ENCODE assay signal across 11 mouse cellular contexts in genomic region chr4:152266236-152266895, GRCm38 (mm10). TPM values are rescaled to one million over a fixed set of nuclear protein-coding genes. Genes with fewer than 3 reads are reported as not detected.
A peak's percentile ranks its signal among the peaks of the same experiment; 100 is the strongest.
DNase-seq lines count a peak whose midpoint lies in the region; ATAC-seq lines count a peak whose summit lies in the region.
"Had no signal": no experiment of that assay in that cellular context is flagged by ENCODE, and none has a peak within 500 bp of the region (broad histone marks: within the 10 kb centered on the region; RNA-seq: fewer than 3 reads in every experiment).

No protein-coding gene starts in this region.

- no peaks in the 10 kb centered on the region for H3K9me3 ChIP-seq in forebrain, embryonic 14.5 days (replicated peaks; ENCODE audit: control insufficient read depth, low read length)
- H3K9me3 ChIP-seq in forebrain, embryonic 10.5 days: no peaks in the 10 kb centered on the region

- no peak overlapping the region for H3K4me2 ChIP-seq in forebrain, embryonic 14.5 days (ENCODE audit: low read length)

- no peak overlapping the region for H3K9ac ChIP-seq in forebrain, embryonic 14.5 days (ENCODE audit: low read length)

- H3K4me1 ChIP-seq in forebrain, embryonic 14.5 days (ENCODE audit: control insufficient read depth, insufficient read depth, low read length): 0 out of 2 replicates have a peak, but pooled peaks cover 3% of the 10 kb centered on the region
- peaks cover 50% of the 10 kb centered on the region for H3K4me1 ChIP-seq in forebrain, embryonic 10.5 days

- DNase-seq in forebrain, embryonic 14.5 days (ENCODE audit: low spot score): peak; percentile 43
- no peak for DNase-seq in forebrain, embryonic 10.5 days (ENCODE audit: extremely low spot score, low spot score)
- DNase-seq in ovary, postnatal 36 days (ENCODE audit: low spot score): peak; percentile 36
- no peak for DNase-seq in ovary, postnatal 14 days (ENCODE audit: low spot score)
- DNase-seq in gastrocnemius, postnatal 10 days: peak; percentile 67
- peak; percentile 81 for DNase-seq in left cerebral cortex, postnatal 4 days
- DNase-seq in spleen, postnatal 4 days (ENCODE audit: low spot score in 2 of 2): no peak
- DNase-seq: kidney, postnatal 36 days had no signal

- H3K27ac ChIP-seq in forebrain, embryonic 14.5 days (ENCODE audit: low read depth, low read length): no peak overlapping the region
- H3K27ac ChIP-seq in forebrain, embryonic 10.5 days: no peak overlapping the region

- no peaks in the 10 kb centered on the region for H3K27me3 ChIP-seq in forebrain, embryonic 14.5 days (replicated peaks; ENCODE audit: control insufficient read depth, insufficient read depth, low read length)
- H3K27me3 ChIP-seq in forebrain, embryonic 10.5 days (ENCODE audit: poor library complexity, severe bottlenecking): peaks cover 3% of the 10 kb centered on the region; the same call in 1 of the 2 replicates

- 58% methylated on average over 10 of the region's 10 CpGs for whole genome bisulfite sequencing in forebrain, embryonic 14.5 days
- 69% methylated on average over 10 of the region's 10 CpGs for WGBS in forebrain, embryonic 10.5 days

- H3K36me3 ChIP-seq in forebrain, embryonic 14.5 days (ENCODE audit: control insufficient read depth, insufficient read depth, low read length): no peaks in the 10 kb centered on the region
- peaks cover 24% of the 10 kb centered on the region for H3K36me3 ChIP-seq in forebrain, embryonic 10.5 days (replicated peaks)

- no peak overlapping the region for H3K4me3 ChIP-seq in forebrain, embryonic 14.5 days (ENCODE audit: low read depth, low read length)
- no peak overlapping the region for H3K4me3 ChIP-seq in forebrain, embryonic 10.5 days

- ATAC-seq in forebrain, embryonic 14.5 days: no peak
- no peak for ATAC-seq in granulocyte monocyte progenitor cell, adult 5-6 weeks (replicated peaks; ENCODE audit: poor library complexity, severe bottlenecking)

- intact Hi-C loops in left cerebral cortex, postnatal 4 days (cut with DNase I): no loop called here

RNA-seq across cellular contexts. Expression of gene Gpr153, which starts 7.7 kb away (rescaled TPM):
- polyA plus RNA-seq in forebrain, embryonic 14.5 days (2014; fragmentation: Nextera tagmentation; extraction: Ambion mirVana): 6.7 and 8.4 TPM in 2 replicates
- polyA plus RNA-seq in forebrain, embryonic 10.5 days (2016; fragmentation: Nextera tagmentation; extraction: Ambion mirVana): 2.5 and 3.0 TPM in 2 replicates
- 10 to 100 TPM; 25.1 to 32.2 TPM for total RNA-seq in gastrocnemius, postnatal 10 days (2021)
- 10 to 100 TPM; 28.6 to 31.1 TPM for total RNA-seq in left cerebral cortex, postnatal 4 days (2021)
- not detected in 2 replicates for total RNA-seq in granulocyte monocyte progenitor cell, adult 5-6 weeks (2014; fragmentation: Nextera tagmentation)
- not detected in 2 replicates for total RNA-seq in granulocyte monocyte progenitor cell, adult 5-6 weeks (2017)

RNA-seq across cellular contexts. Expression of gene Hes3, which starts 25.1 kb away (rescaled TPM):
- not detected in 2 replicates for polyA plus RNA-seq in forebrain, embryonic 14.5 days (2014; fragmentation: Nextera tagmentation; extraction: Ambion mirVana)
- 0.38 and 0.92 TPM in 2 replicates for polyA plus RNA-seq in forebrain, embryonic 10.5 days (2016; fragmentation: Nextera tagmentation; extraction: Ambion mirVana)
- total RNA-seq in gastrocnemius, postnatal 10 days (2021): not detected
- under 1 TPM in 1 of 2 experiments, not detected in 1; 0.20 TPM for total RNA-seq in left cerebral cortex, postnatal 4 days (2021)
- total RNA-seq in granulocyte monocyte progenitor cell, adult 5-6 weeks (2014; fragmentation: Nextera tagmentation): not detected in 2 replicates
- not detected in 2 replicates for total RNA-seq in granulocyte monocyte progenitor cell, adult 5-6 weeks (2017)
- polyA plus RNA-seq: liver, embryonic 16.5 days; stomach, embryonic 16.5 days had no signal

RNA-seq across cellular contexts. Expression of gene Icmt, which starts 30.7 kb away (rescaled TPM):
- polyA plus RNA-seq in forebrain, embryonic 14.5 days (2014; fragmentation: Nextera tagmentation; extraction: Ambion mirVana): 13.2 and 18.2 TPM in 2 replicates
- 23.3 and 26.1 TPM in 2 replicates for polyA plus RNA-seq in forebrain, embryonic 10.5 days (2016; fragmentation: Nextera tagmentation; extraction: Ambion mirVana)
- total RNA-seq in gastrocnemius, postnatal 10 days (2021): 10 to 100 TPM; 17.3 to 19.1 TPM
- 10 to 100 TPM; 22.8 to 23.4 TPM for total RNA-seq in left cerebral cortex, postnatal 4 days (2021)
- total RNA-seq in granulocyte monocyte progenitor cell, adult 5-6 weeks (2014; fragmentation: Nextera tagmentation): 14.3 and 17.9 TPM in 2 replicates
- total RNA-seq in granulocyte monocyte progenitor cell, adult 5-6 weeks (2017): 13.0 and 13.9 TPM in 2 replicates

RNA-seq across cellular contexts. Expression of gene Rnf207, which starts 52.4 kb away (rescaled TPM):
- 2.4 and 2.5 TPM in 2 replicates for polyA plus RNA-seq in forebrain, embryonic 14.5 days (2014; fragmentation: Nextera tagmentation; extraction: Ambion mirVana)
- 0.92 and 1.3 TPM in 2 replicates for polyA plus RNA-seq in forebrain, embryonic 10.5 days (2016; fragmentation: Nextera tagmentation; extraction: Ambion mirVana)
- under 1 TPM in 1 of 2 experiments, not detected in 1; 0.40 TPM for total RNA-seq in gastrocnemius, postnatal 10 days (2021)
- total RNA-seq in left cerebral cortex, postnatal 4 days (2021): 1 to 10 TPM; 3.0 to 3.8 TPM
- total RNA-seq in granulocyte monocyte progenitor cell, adult 5-6 weeks (2014; fragmentation: Nextera tagmentation): not detected in 2 replicates
- not detected in 2 replicates for total RNA-seq in granulocyte monocyte progenitor cell, adult 5-6 weeks (2017)
- polyA plus RNA-seq: liver, embryonic 16.5 days had no signal

RNA-seq across cellular contexts. Expression of gene Rpl22, which starts 59.2 kb away (rescaled TPM):
- 196 and 235 TPM in 2 replicates for polyA plus RNA-seq in forebrain, embryonic 14.5 days (2014; fragmentation: Nextera tagmentation; extraction: Ambion mirVana)
- polyA plus RNA-seq in forebrain, embryonic 10.5 days (2016; fragmentation: Nextera tagmentation; extraction: Ambion mirVana): 363 and 368 TPM in 2 replicates
- 100 to 1,000 TPM; 305 to 332 TPM for total RNA-seq in gastrocnemius, postnatal 10 days (2021)
- total RNA-seq in left cerebral cortex, postnatal 4 days (2021): 100 to 1,000 TPM; 335 to 363 TPM
- total RNA-seq in granulocyte monocyte progenitor cell, adult 5-6 weeks (2014; fragmentation: Nextera tagmentation): 1,942 and 1,984 TPM in 2 replicates
- 2,435 and 2,975 TPM in 2 replicates for total RNA-seq in granulocyte monocyte progenitor cell, adult 5-6 weeks (2017)

Comparison
In these comparisons a context has a peak if more than half of its experiments do, and no peak if none do; other contexts are left out.
1. DNase-seq: peak in forebrain, embryonic 14.5 days (single experiment), ovary, postnatal 36 days (single experiment), gastrocnemius, postnatal 10 days (single experiment) and left cerebral cortex, postnatal 4 days (single experiment); none in forebrain, embryonic 10.5 days (single experiment), ovary, postnatal 14 days (single experiment) and spleen, postnatal 4 days (0 of 2).
2. RNA of gene Gpr153, which starts 7.7 kb away (total RNA-seq): 25.1 to 32.2 TPM in gastrocnemius, postnatal 10 days and 28.6 to 31.1 TPM in left cerebral cortex, postnatal 4 days; not detected in granulocyte monocyte progenitor cell, adult 5-6 weeks; every median in the first group is over 10 times any median in the second.